Mouse (Mus musculus): ENCODE data around the gene Lrrc75a.

DNA sequence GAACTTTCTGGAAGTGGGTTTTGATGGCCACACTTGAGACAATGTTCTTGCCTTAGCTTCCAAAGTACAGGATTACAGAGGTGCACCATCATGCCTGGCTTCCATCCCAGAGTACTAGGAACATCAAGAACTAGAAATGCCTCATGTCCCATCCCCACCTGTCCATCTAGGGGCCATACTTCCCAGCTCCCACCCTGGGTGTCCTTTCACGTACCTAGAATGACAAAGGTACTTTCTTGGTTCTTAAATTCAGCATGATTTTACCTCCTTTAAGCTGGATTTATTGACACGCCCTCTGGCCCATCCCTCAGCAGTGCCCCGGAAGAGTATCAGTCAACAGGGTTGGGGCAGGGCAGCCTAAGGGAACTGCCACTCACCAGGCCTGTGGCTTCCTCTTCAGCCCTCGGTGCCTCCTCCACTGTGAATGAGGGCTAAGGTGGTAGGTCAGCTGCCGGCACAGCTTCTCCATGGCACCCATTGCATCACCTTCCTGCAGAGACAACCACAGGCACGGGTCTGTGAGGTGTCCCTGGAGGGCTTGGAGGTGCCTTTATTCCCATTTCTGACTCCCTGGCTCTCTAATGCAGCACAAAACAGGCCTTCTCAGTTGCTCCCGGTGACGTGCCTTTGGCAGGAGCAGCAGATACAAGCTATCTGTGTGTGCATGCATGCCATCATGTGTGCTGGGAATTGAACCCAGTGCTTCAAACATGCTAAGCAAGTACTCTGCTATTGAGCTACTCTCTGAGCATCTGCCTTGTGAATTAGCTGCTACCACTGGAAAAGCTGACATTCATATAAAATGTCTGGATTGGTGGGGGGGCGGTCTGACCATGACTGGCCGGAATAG lies 39.3 kb downstream of the Lrrc75a start:
- TF ChIP-seq CTCF (IDR thresholded peaks at IDR 0.05; ENCODE audit: control insufficient read depth, insufficient read depth, low read length) (no peak), POLR2A (IDR thresholded peaks at IDR 0.05; ENCODE audit: borderline replicate concordance, control insufficient read depth, low read depth, low read length) (no peak)

Data from bone marrow, adult 2 months (tissue).